Mouse (Mus musculus): ENCODE results near the gene Nkx2-5.

Gene Nkx2-5

DNA sequence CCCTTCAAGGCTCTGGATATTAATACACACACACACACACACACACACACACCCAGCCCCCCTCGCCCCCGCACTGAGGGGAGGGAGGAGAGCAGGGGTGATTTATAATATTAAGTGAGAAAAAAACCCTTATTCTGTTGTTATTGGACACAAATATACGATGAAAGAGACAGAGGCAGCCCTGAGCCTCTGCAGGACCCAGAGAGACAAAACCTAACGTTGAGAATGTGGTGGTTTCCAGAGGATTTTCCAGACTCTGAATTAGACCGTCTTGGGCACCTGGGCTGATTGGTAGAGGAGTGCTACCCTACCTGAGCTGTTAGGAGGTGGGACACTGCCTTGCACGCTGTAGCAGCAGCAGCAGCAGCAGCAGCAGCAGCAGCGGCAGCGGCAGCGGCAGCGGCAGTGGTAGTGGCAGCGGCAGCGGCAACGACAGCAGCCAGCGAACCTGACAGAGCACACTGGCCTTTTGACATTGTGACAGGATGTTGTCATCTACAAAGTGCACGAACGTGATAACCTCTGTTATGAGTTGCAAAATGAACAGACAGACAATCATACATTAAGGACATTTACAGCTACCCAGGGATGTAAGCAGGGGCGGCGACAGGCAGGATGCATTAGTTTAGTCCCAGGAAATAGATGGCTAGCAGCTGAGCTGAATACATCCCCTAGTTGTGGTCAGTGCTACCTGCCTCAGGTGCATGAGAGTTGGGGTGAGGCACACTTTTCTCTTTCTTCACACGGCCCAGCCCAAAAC is 7.8 kb downstream of the Nkx2-5 start:
- DNase-seq (ENCODE audit: low spot score in 2 of 2): no peak

- DNase-seq (ENCODE audit: low spot score in 2 of 2): no peak
Observed at GRCm38 (mm10) chr17:26836377-26836776, 8.4 kb downstream of the Nkx2-5 start.

DNA sequence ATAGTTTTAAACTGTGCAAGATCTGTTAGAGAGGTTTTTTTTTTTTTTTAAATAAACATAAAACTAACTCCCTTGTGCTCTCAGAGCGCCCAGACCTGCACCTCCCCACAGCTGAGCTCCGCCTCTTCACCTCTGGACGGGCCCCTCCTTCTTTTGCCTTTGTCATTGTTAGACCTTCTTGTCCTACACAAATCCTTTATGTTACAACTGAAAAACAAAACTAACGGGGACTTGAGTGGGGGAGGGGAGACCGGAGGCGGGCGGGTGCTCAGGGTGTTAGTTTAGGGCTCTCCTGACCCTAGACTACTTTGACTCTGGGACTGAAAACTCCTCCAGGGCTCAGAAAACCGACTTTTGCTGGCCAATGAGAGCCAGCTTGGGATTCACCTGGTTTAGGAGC is 8.9 kb downstream of the Nkx2-5 start:
- no peak for DNase-seq (ENCODE audit: low spot score in 2 of 2)

GRCm38 (mm10) chr17:26834966-26835755 is 9.6 kb downstream of the Nkx2-5 start:
- DNase-seq (ENCODE audit: low spot score in 2 of 2): no peak

DNA sequence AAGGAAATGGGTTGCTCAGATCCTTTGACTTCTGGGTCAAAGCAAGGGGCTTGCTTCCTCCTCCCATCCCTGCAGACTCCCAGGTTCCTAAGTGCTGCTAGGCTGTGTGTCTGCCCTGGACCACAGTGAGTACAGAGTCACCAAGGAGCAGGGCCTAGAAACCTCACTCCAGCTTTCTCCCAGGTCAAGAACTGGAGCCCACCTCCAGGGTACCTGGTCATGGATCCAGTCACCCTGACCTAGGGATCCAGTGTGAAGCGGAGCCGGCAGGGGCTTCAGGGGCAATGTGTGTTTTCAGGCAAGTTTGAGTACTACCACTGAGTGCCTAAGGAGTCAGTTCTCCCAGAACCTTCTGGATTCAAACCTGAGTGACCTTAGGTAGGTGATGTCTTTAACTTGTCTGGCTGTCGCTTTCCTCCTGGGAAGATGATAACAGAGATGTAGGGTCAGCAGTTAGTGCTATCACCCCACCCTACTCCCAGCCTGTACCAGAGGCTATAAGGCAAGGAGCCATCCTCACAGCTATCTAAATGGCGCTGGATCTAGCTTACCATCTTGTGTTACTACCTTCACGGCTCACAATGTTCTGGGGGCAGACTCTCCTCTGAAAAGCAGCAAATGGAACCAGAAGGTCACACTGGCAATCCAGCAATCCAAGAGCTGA is 10.4 kb downstream of the Nkx2-5 start:
- no peak for DNase-seq (ENCODE audit: low spot score in 2 of 2)

- no peak for DNase-seq (ENCODE audit: low spot score in 2 of 2)
Observed at GRCm38 (mm10) chr17:26833806-26834205, 11.0 kb downstream of the Nkx2-5 start.

GRCm38 (mm10) chr17:26826131-26826530 is 18.7 kb downstream of the Nkx2-5 start:
- DNase-seq (ENCODE audit: low spot score in 2 of 2): no peak

DNA sequence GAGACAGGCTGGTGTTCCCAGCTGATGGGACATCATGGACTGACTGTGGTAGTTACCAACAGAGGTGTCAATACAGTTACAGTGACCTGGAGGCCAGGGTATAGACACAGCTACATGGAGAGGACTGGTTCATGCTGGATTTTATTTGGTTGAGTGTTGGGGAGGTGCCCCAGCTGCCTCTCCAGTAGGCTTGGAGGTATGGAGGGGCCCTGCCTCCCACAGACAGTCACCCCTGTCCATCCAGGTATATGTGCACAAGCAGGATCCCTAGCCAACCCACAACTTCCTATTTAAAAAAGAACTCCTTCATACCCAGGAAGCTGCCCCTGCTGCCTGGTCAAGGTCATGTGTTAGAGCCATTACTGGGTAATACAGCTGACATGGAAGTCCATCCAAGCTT is 27.0 kb downstream of the Nkx2-5 start:
- DNase-seq (ENCODE audit: low spot score in 2 of 2): no peak

- no peak for DNase-seq (ENCODE audit: low spot score in 2 of 2)
Observed at GRCm38 (mm10) chr17:26816810-26817209, 28.0 kb downstream of the Nkx2-5 start.

DNA sequence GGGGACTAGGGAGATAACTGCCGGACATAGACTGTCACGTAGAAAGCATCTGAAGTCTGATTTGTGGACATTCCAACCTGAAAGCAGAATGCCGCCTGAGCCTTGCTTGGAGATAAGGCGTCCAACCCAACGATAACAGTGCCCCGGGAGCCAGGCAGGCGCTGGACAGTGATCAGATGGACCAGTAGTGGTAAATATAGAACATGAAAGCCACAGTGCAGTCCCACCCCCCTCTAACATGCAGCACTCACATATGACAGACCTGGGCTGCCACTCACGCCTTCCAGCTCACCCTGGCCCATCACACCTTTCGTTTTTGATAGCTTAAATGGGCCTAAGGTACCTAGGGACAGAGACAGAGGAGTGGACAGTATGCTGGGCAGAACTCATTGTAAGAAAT is 31.3 kb downstream of the Nkx2-5 start:
- DNase-seq (ENCODE audit: low spot score in 2 of 2): no peak

DNA sequence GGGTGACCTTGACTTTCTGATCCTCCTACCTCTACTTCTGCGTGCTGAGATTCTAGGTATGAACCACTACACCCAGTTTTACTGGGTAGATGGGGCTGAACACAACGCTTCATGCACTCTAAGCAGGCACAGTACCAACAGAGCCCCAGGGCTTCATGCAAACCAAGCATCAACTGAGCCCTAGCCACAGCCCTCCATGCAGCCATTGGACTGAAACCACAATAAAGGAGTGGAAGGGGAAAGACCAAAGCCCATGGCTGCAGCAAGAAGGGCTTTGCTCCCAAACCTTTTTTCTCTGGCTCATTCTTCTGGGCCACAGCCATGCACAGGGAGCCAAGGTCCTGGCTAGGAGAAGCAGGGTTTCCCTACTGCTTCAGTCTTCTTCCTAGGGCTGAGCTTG is 32.2 kb downstream of the Nkx2-5 start:
- DNase-seq (ENCODE audit: low spot score in 2 of 2): no peak

DNA sequence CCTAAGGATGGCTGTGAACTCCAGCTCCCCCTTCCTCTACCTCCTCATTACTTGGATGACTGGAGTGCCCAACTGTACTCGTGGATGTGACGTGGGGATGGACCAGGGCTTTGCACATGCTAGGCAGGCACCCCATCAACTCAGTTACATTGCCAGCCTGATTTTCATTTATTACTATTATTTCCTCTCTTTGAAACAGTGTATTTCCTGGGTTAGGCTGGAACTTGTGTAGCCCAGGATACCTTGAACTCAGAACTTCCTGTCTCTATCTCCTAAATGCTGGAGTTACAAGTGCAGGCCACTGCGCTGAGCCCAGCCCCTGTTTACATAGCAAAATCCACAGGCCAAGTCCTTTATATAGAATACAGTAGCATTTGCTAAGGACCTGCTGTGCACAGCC is 41.9 kb downstream of the Nkx2-5 start:
- no peak for DNase-seq (ENCODE audit: low spot score in 2 of 2)

- DNase-seq (ENCODE audit: low spot score in 2 of 2): no peak
Observed at GRCm38 (mm10) chr17:26797379-26798128, 47.3 kb downstream of the Nkx2-5 start.

DNA sequence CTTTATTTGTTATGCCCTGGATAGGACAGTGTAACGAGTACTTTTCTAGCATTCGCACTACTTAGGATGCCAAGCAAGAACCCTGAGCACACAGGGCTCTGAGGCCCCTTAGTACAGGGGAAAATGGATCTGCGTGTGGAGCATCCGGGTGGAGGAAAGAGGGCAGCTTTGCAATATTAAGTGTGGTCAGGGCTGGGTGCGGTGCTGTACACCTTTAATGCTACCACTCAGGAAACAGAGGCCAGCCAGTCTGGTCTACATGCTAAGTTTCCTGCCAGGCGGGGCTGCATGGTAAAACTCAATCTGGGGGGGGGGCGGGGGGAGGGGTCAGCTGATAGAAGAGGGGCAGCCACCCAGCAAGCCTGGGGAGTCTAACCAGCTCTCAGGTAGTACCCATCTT is 49.4 kb downstream of the Nkx2-5 start:
- no peak for DNase-seq (ENCODE audit: low spot score in 2 of 2)

DNA sequence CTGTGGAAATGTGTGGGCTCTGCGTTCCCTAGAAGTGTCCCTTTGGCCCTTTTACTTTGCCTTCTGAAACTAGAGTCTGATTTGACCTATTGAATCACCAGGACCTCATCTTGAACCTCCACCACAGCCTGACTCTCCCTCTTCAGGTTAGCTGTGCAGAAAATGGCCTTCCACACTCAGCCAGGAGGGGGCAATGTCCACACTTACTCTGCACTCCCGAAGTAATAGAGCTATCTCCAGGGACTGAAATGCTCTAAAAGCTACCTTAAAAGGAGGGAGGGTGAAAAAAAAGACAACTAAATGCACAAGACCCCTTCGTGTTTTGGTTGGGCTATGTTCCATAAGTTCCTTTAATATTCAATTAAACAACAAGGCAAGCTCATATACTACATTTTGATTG is 50.1 kb downstream of the Nkx2-5 start:
- DNase-seq (ENCODE audit: low spot score in 2 of 2): peak in 1 of 2 experiments; percentile 29

DNA sequence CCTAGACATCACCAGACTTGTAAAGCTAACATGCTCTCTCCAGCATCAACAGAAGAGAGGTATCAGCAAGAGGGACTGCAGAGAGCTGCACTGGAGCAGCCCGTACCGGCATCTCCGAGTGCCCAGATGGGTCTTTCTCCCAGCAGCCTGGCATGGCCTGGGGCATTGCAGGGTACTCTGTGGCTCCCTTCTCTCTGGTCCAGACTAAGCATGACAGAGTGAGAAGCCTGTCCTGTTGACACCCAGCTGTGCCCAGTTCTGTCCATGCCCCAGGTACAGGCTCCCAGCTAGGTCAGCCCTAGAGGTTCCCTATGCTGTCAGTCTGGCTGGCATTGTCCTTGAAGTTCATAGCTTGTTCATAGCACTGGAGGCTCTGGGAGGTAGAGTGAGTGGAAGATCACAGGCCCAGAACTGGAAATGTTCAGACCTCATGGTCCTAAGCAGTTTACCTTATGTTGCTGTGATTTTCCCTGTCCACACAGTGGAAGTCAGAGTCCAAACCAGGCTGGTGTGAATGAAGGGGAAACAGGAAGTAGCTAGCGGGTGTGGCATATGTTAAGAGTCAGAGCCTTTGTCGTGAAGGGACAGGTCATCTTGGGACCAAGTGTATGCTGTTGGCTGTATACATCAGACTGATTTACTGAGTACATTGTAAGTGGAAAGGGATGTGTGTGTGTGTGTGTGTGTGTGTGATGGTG is 51.6 kb downstream of the Nkx2-5 start:
- DNase-seq (ENCODE audit: low spot score in 2 of 2): no peak

DNA sequence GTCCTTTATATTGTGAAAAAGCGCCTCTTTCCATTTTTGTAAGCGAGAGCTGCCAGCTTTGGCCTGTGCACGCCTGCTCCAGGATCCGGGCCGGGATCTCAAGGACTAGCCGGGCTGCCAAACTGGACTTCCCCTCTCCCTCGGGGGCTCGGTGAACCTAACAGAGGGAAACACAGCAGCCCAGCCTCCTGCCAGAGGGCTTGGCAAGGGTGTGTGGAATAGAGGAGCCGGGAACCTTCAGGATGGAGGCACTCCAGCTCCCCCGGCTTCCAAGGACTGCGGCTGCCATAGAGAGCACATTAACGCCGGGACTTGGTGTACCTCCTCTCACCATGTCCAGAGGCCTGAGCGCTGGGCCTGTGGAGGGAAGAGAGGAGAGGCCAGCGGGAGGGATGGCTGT is 52.7 kb downstream of the Nkx2-5 start:
- DNase-seq (ENCODE audit: low spot score in 2 of 2): no peak

DNA sequence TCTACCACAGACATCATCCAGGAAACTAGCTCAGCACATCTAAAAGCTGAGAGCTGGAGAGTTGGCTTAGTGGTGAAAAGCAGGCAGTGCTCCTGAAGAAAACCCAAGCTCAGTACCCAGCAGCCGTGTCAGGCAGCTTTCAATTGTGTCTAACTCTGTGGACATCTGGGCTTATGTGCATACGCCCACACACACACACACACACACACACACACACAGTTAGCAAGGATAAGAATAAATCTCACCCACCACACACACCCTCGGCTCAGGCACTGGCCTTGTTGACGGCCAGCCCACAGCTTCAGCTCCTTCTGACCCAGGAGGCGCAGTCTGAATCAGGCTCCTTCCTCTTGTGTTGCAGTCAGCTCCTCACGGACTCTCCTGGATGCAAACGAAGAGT is 53.2 kb downstream of the Nkx2-5 start:
- DNase-seq (ENCODE audit: low spot score in 2 of 2): no peak

- DNase-seq (ENCODE audit: low spot score in 2 of 2): no peak
Observed at GRCm38 (mm10) chr17:26790269-26791214, 54.3 kb downstream of the Nkx2-5 start.
